Mouse (Mus musculus) lung, postnatal 0 days (tissue): Measurements from ENCODE around the gene Sebox. TPM values are rescaled to one million over a fixed set of nuclear protein-coding genes. Genes with fewer than 3 reads are reported as not detected.

ENCODE experiments used
- ATAC-seq: fragments of 200-750 bp; cut with Nextera tagmentation; 2 replicates; pipeline ENCODE4 v1.8.0; 2017; ENCODE audit warnings: moderate library complexity
- DNase-seq: peaks from one replicate; pipeline ENCODE4 v3.0.0-alpha.2; 2016; ENCODE audit warnings: low spot score
- H3K27ac ChIP-seq: fragments of 300-500 bp; sonication (generic); 2 replicates; pipeline ENCODE4 v1.5.1; 2014; ENCODE audit warnings: antibody characterized with exemption, mild to moderate bottlenecking, low read length, mixed read lengths
- H3K27me3 ChIP-seq: fragments of 300-500 bp; sonication (generic); replicated peaks from 2 replicates; pipeline ENCODE4 v1.6.1; 2014; ENCODE audit warnings: low read length, mixed read lengths; ENCODE audit not compliant: insufficient read depth
- H3K36me3 ChIP-seq: fragments of 300-500 bp; sonication (generic); 2 replicates; pipeline ENCODE4 v1.6.1; 2014; ENCODE audit warnings: low read length, mixed read lengths; ENCODE audit not compliant: insufficient read depth
- H3K4me1 ChIP-seq: fragments of 300-500 bp; sonication (generic); 2 replicates; pipeline ENCODE4 v1.6.1; 2014; ENCODE audit warnings: antibody characterized with exemption, low read depth, low read length, mixed read lengths; ENCODE audit not compliant: insufficient read depth
- H3K4me2 ChIP-seq: fragments of 300-500 bp; sonication (generic); replicated peaks from 2 replicates; pipeline ENCODE4 v1.6.1; 2014; ENCODE audit warnings: low read depth, mild to moderate bottlenecking, low read length, moderate library complexity, mixed read lengths
- H3K4me3 ChIP-seq: fragments of 300-500 bp; sonication (generic); 2 replicates; pipeline ENCODE4 v1.5.1; 2014; ENCODE audit warnings: low read depth, low read length
- H3K9ac ChIP-seq: fragments of 300-500 bp; sonication (generic); replicated peaks from 2 replicates; pipeline ENCODE4 v1.6.1; 2014; ENCODE audit warnings: low read depth, mild to moderate bottlenecking
- H3K9me3 ChIP-seq: fragments of 300-500 bp; sonication (generic); 2 replicates; pipeline ENCODE4 v1.6.1; 2016; ENCODE audit warnings: low read length, mixed read lengths
- CTCF ChIP-seq: IDR thresholded peaks from 2 replicates; pipeline ENCODE4 v1.5.1; 2016; ENCODE audit warnings: antibody characterized with exemption, mild to moderate bottlenecking
- EP300 ChIP-seq: IDR thresholded peaks from 2 replicates; pipeline ENCODE4 v1.6.1; 2016; ENCODE audit warnings: antibody characterized with exemption, mild to moderate bottlenecking, control low read depth
- WGBS: fragments of 180-500 bp; shearing (Covaris S2); extraction: QIAGEN DNeasy Blood & Tissue Kit; methylation state at CpG from one replicate; pipeline ENCODE4 v1.1.7; 2014; 5-methylcytosine and 5-hydroxymethylcytosine counted together
- polyA plus RNA-seq: library from polyadenylated mRNA; unstranded; fragments of >200 nt; fragmentation: Nextera tagmentation; extraction: Ambion mirVana; gene quantifications from 2 replicates; pipeline ENCODE4 v1.2.1, GENCODE M21; 2015

Sebox gene
- polyA plus RNA-seq = not detected in 2 replicates

- no peaks in the 10 kb centered on the region for H3K9me3 ChIP-seq
- TF ChIP-seq EP300 (no peak), CTCF (no peak)
- 57% methylated on average over 7 of the region's 7 CpGs for WGBS
- H3K4me2 ChIP-seq = no peak within 1 kb of the TSS
- H3K4me1 ChIP-seq = no peaks in the 10 kb centered on the region
- H3K9ac ChIP-seq = no peak within 1 kb of the TSS
- H3K27ac ChIP-seq = no peak within 1 kb of the TSS
- H3K36me3 ChIP-seq = peaks cover 14% of the 10 kb centered on the region
- ATAC-seq (no peak), DNase-seq (no peak)
- H3K27me3 ChIP-seq = peaks cover 8% of the 10 kb centered on the region; the same call in 1 of the 2 replicates
- no peak within 1 kb of the TSS for H3K4me3 ChIP-seq
Observed at GRCm38 (mm10) chr11:78502909-78503650, at the start of gene Sebox. Gene Sebox, plus strand, starts transcription at chr11:78503447.

DNA sequence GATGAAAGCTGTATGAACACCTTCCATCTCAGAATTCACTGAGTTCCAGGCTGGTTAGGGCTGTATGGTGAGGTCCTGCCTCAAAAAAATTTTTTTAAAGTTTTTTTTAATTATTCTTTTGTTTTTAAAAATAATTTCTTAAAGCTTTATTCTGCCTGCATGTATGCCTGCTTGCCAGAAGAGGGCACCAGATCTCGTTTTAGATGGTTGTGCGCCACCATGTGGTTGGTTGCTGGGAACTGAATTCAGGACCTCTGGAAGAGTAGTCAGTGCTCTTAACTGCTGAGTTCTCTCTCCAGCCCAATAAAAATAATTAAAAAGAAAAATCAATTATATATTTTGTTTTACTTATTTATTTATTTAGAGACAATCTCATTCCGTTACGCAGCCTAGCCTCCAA, 49.6 kb upstream of the Sebox start:
- no peak overlapping the region for H3K9ac ChIP-seq
- H3K4me1 ChIP-seq = no peaks in the 10 kb centered on the region
- peak; percentile 76 for DNase-seq
- no peaks in the 10 kb centered on the region for H3K9me3 ChIP-seq
- 16% methylated on average over 4 of the region's 4 CpGs for WGBS
- no peaks in the 10 kb centered on the region for H3K36me3 ChIP-seq
- TF ChIP-seq CTCF (peak; percentile 93), EP300 (no peak)
- H3K4me3 ChIP-seq = no peak overlapping the region
- no peak overlapping the region for H3K4me2 ChIP-seq
- ATAC-seq = no peak
- no peak overlapping the region for H3K27ac ChIP-seq
- no peaks in the 10 kb centered on the region for H3K27me3 ChIP-seq

DNA sequence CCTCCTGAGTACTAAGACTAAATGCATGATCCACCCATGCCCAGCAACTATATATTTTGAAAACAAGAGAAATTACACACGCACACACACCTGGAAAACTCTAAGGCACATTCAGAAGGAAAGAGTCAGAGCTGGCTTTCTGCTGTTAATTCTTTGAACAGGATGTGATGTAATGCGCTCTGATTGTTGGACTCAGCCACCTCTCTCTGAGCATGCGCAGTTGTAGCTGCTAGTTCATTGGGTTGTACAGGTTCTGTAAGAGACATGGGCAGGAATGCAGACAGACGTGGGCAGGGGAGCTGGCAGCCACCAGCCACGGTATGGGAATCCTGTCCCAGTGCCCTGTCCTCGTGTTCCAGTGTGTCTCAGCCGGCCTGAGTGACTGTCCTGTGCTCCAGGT, 49.0 kb upstream of the Sebox start:
- H3K27me3 ChIP-seq = no peaks in the 10 kb centered on the region

DNA sequence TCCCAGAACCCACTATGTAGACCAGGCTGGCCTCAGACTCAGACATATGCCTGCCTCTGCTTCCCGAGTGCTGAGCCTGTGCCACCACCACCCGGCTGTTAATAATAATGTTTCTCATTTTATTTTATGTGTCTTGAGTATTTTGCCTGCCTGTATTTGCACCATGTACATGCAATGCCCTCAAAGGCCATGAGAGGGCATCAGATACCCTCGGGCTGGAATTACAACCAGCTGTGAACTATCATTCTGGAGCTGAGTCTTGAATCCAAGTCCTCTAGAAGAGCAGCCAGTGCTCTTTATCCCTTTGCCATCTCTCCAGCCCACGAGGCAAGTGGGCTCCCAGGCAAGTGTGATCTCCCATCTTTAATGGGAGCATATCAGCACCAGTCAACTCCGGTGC, 47.9 kb upstream of the Sebox start:
- ATAC-seq (no peak), DNase-seq (peak; percentile 42)
- H3K4me2 ChIP-seq = no peak overlapping the region
- H3K9ac ChIP-seq = no peak overlapping the region
- H3K4me1 ChIP-seq = no peaks in the 10 kb centered on the region
- peak; percentile 77 for TF ChIP-seq CTCF
- no peak for TF ChIP-seq EP300
- H3K4me3 ChIP-seq = no peak overlapping the region
- H3K36me3 ChIP-seq = no peaks in the 10 kb centered on the region
- no peaks in the 10 kb centered on the region for H3K27me3 ChIP-seq
- 17% methylated on average over 5 of the region's 5 CpGs for WGBS
- no peaks in the 10 kb centered on the region for H3K9me3 ChIP-seq
- H3K27ac ChIP-seq = no peak overlapping the region

More for the DNA sequence above, 49.0 kb upstream of the Sebox start:
- Histone ChIP-seq H3K4me2 (no peak overlapping the region), H3K4me1 (no peaks in the 10 kb centered on the region), H3K9me3 (no peaks in the 10 kb centered on the region), H3K36me3 (no peaks in the 10 kb centered on the region), H3K9ac (no peak overlapping the region), H3K4me3 (no peak overlapping the region), H3K27ac (no peak overlapping the region)
- TF ChIP-seq EP300 = no peak
- no peak for TF ChIP-seq CTCF
- WGBS = 60% methylated on average over 7 of the region's 7 CpGs
- ATAC-seq (no peak), DNase-seq (no peak)

- Histone ChIP-seq H3K36me3 (no peaks in the 10 kb centered on the region), H3K27ac (no peak overlapping the region), H3K9ac (no peak overlapping the region), H3K27me3 (no peaks in the 10 kb centered on the region), H3K4me3 (no peak overlapping the region), H3K4me2 (no peak overlapping the region), H3K4me1 (no peaks in the 10 kb centered on the region), H3K9me3 (peaks cover 4% of the 10 kb centered on the region; the same call in 1 of the 2 replicates)
- DNase-seq = no peak
- 75% methylated on average over 17 of the region's 17 CpGs for WGBS
- no peak for ATAC-seq
- TF ChIP-seq CTCF (no peak), EP300 (no peak)
Observed at GRCm38 (mm10) chr11:78458740-78459139, 44.5 kb upstream of the Sebox start.

- H3K4me1 ChIP-seq = peaks cover 5% of the 10 kb centered on the region; the same call in 1 of the 2 replicates
- H3K4me2 ChIP-seq = no peak overlapping the region
- TF ChIP-seq CTCF = peak; percentile 49
- no peak for TF ChIP-seq EP300
- ATAC-seq (no peak), DNase-seq (no peak)
- no peak overlapping the region for H3K4me3 ChIP-seq
- 54% methylated on average over 1 of the region's 1 CpGs for WGBS
- H3K9ac ChIP-seq = no peak overlapping the region
- peaks cover 4% of the 10 kb centered on the region; the same call in 1 of the 2 replicates for H3K9me3 ChIP-seq
- no peak overlapping the region for H3K27ac ChIP-seq
- no peaks in the 10 kb centered on the region for H3K36me3 ChIP-seq
- no peaks in the 10 kb centered on the region for H3K27me3 ChIP-seq
Observed at GRCm38 (mm10) chr11:78461894-78462293, 41.4 kb upstream of the Sebox start.
